Mouse (Mus musculus): ENCODE data around the gene Ap4b1. TPM values are rescaled to one million over a fixed set of nuclear protein-coding genes. Genes with fewer than 3 reads are reported as not detected.
A peak's percentile ranks its signal among the peaks of the same experiment; 100 is the strongest.

Ap4b1 gene
- polyA plus RNA-seq, 1 experiment from 2014 or later, result 25.4 TPM

DNA sequence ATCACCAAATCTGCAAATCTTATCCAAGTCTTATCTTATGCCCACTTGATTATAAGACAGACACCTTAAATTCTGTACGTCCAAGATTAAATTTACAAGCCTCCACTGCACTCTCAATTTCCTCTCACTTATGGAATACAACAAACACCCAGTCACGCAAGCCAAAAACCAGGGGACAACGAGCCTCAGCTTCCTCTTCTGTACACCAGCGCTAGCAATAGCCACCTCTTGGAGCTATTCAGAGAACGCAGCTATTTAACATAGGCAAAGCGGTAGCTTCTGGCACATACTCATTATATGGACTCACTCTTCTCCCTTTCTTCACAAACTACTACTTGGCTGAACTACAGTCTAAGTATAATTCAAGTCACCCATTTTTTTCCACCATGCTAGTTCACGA is 30.1 kb upstream of the Ap4b1 start:
- WGBS, result 88% methylated on average over 7 of the region's 7 CpGs
- Histone ChIP-seq H3K4me3 (replicated peaks; ENCODE audit: low read depth, low read length) (no peak overlapping the region), H3K27me3 (ENCODE audit: control insufficient read depth, insufficient read depth, low read length) (no peaks in the 10 kb centered on the region), H3K4me1 (ENCODE audit: control insufficient read depth, insufficient read depth, low read length) (no peaks in the 10 kb centered on the region), H3K36me3 (ENCODE audit: control insufficient read depth, insufficient read depth, low read length) (peaks cover 15% of the 10 kb centered on the region), H3K9me3 (ENCODE audit: control insufficient read depth, low read length) (no peaks in the 10 kb centered on the region), H3K4me2 (ENCODE audit: low read length) (no peak overlapping the region), H3K9ac (replicated peaks; ENCODE audit: low read length) (no peak overlapping the region), H3K27ac (replicated peaks; ENCODE audit: low read depth, low read length) (no peak overlapping the region)
- ATAC-seq (ENCODE audit: low FRiP score, low TSS enrichment), result no peak
- no peak for DNase-seq

DNA sequence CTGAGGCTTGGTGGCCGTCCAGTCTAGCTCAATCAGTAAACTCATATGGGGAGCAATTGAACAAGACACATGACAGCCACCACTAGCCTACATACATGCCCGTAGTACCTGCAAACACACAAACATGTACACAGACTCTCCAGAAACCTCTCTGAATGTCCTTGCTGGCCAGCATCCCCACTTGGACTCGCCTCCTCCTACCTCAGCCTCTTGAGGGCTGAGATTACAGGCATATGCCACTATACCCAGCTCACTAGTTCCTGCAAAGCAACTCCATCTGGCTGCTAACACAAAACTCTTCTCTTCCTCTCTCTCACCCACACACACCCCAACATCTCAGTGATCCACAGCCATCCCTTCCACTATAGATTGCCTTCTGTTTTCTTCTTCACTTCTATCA is 29.0 kb upstream of the Ap4b1 start:
- peaks cover 15% of the 10 kb centered on the region for H3K36me3 ChIP-seq (ENCODE audit: control insufficient read depth, insufficient read depth, low read length)
- no peak overlapping the region for H3K4me2 ChIP-seq (ENCODE audit: low read length)
- no peak overlapping the region for H3K27ac ChIP-seq (replicated peaks; ENCODE audit: low read depth, low read length)
- no peaks in the 10 kb centered on the region for H3K9me3 ChIP-seq (ENCODE audit: control insufficient read depth, low read length)
- no peaks in the 10 kb centered on the region for H3K27me3 ChIP-seq (ENCODE audit: control insufficient read depth, insufficient read depth, low read length)
- no peak overlapping the region for H3K4me3 ChIP-seq (replicated peaks; ENCODE audit: low read depth, low read length)
- H3K4me1 ChIP-seq (ENCODE audit: control insufficient read depth, insufficient read depth, low read length), result no peaks in the 10 kb centered on the region
- ATAC-seq (ENCODE audit: low FRiP score, low TSS enrichment), result no peak
- DNase-seq, result no peak
- 95% methylated on average over 3 of the region's 3 CpGs for WGBS
- H3K9ac ChIP-seq (replicated peaks; ENCODE audit: low read length), result no peak overlapping the region

DNA sequence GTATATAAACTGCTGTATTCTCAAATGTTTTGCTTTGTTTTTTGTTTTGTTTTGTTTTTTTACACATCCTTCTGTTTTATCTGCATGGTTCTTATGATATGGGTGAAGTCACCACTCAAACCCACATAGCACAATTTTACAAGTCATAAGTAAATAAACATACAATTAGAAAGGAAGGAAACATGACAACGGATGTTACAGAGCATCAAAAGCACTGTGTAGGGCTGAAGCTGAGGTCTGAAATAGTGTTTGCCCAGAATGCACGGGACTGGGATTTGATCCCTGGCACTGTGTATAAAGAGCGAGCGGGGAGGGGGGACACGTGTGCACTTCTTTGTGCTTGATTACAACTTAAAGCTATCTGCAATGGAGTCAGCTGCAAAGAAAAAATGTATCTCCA is 28.5 kb upstream of the Ap4b1 start:
- Histone ChIP-seq H3K27ac (replicated peaks; ENCODE audit: low read depth, low read length) (no peak overlapping the region), H3K36me3 (ENCODE audit: control insufficient read depth, insufficient read depth, low read length) (peaks cover 13% of the 10 kb centered on the region), H3K9ac (replicated peaks; ENCODE audit: low read length) (no peak overlapping the region), H3K27me3 (ENCODE audit: control insufficient read depth, insufficient read depth, low read length) (no peaks in the 10 kb centered on the region), H3K4me1 (ENCODE audit: control insufficient read depth, insufficient read depth, low read length) (no peaks in the 10 kb centered on the region), H3K4me3 (replicated peaks; ENCODE audit: low read depth, low read length) (no peak overlapping the region), H3K4me2 (ENCODE audit: low read length) (no peak overlapping the region), H3K9me3 (ENCODE audit: control insufficient read depth, low read length) (no peaks in the 10 kb centered on the region)
- WGBS, result 84% methylated on average over 5 of the region's 5 CpGs
- ATAC-seq (ENCODE audit: low FRiP score, low TSS enrichment), result no peak
- DNase-seq, result no peak

DNA sequence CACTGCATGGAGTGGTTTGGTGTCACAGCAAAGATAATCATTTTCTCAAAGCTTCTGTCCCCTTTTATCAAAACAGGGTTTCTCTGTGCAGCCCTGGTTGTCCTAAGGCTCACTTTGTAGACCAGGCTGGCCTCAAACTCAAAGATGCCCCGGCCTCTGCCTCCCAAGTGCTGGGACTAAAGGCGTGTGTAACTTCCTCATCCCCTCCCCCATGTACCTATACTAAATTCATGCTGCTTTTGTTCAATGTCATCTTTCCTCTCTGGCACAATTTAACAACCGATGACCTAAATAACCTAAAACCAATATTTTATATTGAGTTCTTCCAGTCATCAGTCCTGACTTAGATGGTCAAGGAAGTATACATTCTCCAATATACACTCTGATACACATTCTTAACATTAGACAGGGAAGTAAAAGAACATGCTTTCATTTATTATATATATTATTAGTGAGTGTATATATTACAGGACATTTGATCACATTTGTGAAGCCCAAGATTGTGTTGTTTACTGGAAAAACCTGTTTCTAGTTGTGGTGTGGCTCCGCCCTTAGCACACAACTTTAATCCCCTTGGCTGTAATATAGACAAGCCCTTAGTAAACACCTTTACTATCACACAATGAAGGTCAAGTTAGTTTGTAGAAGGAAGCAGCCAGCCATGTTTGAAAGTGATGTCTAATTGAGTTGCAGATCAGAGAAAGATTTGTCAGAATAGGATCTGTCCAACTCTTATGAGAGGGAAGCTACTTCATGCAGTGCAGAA is 26.3 kb upstream of the Ap4b1 start:
- Histone ChIP-seq H3K4me1 (ENCODE audit: control insufficient read depth, insufficient read depth, low read length) (no peaks in the 10 kb centered on the region), H3K27me3 (ENCODE audit: control insufficient read depth, insufficient read depth, low read length) (no peaks in the 10 kb centered on the region), H3K9ac (replicated peaks; ENCODE audit: low read length) (no peak overlapping the region), H3K9me3 (ENCODE audit: control insufficient read depth, low read length) (no peaks in the 10 kb centered on the region), H3K4me3 (replicated peaks; ENCODE audit: low read depth, low read length) (no peak overlapping the region), H3K27ac (replicated peaks; ENCODE audit: low read depth, low read length) (no peak overlapping the region), H3K4me2 (ENCODE audit: low read length) (no peak overlapping the region), H3K36me3 (ENCODE audit: control insufficient read depth, insufficient read depth, low read length) (no peaks in the 10 kb centered on the region; the same call in 1 of the 2 replicates)
- ATAC-seq (ENCODE audit: low FRiP score, low TSS enrichment), result no peak
- whole genome bisulfite sequencing, result 93% methylated on average over 4 of the region's 4 CpGs
- no peak for DNase-seq

DNA sequence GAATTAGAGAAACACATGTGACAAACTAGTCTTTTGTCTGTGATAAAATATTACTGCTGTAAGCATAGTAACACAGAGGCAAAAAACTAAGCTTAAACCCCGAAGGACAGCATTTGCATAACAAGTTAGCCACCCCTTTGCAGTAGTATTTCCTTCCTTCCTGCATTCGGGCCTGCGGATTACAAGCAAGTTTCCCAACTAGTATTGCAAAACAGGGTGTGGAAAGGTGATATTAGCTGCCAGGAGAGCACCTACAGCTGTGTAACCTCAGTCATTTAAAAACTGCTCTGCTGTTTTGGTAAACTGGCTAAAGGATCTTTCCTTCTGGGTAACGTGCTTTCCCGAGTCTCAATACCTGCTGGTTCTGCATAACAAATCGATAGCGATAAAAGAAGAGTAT is 22.1 kb upstream of the Ap4b1 start:
- H3K9me3 ChIP-seq (ENCODE audit: control insufficient read depth, low read length), result no peaks in the 10 kb centered on the region
- no peak overlapping the region for H3K27ac ChIP-seq (replicated peaks; ENCODE audit: low read depth, low read length)
- no peak overlapping the region for H3K4me2 ChIP-seq (ENCODE audit: low read length)
- no peaks in the 10 kb centered on the region for H3K27me3 ChIP-seq (ENCODE audit: control insufficient read depth, insufficient read depth, low read length)
- H3K36me3 ChIP-seq (ENCODE audit: control insufficient read depth, insufficient read depth, low read length), result no peaks in the 10 kb centered on the region
- no peak for ATAC-seq (ENCODE audit: low FRiP score, low TSS enrichment)
- no peak overlapping the region for H3K4me3 ChIP-seq (replicated peaks; ENCODE audit: low read depth, low read length)
- peaks cover 15% of the 10 kb centered on the region for H3K4me1 ChIP-seq (ENCODE audit: control insufficient read depth, insufficient read depth, low read length)
- WGBS, result 65% methylated on average over 7 of the region's 7 CpGs
- no peak for DNase-seq
- no peak overlapping the region for H3K9ac ChIP-seq (replicated peaks; ENCODE audit: low read length)

DNA sequence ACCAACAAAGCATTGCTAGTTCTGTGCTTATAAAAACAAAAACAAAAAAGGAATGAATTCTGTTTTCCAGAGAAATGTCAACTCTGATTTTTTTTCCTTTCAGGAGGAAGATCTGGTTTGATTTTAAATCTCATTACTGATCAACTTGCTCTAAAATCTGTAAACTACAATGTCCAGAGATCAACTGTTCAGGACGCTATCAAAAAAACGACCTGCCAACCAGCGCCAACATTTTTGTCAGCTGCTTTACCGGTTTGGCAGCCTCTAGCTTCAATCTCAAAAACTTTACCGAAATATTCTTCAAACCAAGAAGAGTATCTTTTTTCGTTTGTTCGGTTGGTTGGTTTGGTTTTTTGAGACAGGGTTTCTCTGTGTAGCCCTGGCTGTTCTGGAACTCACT is 20.2 kb upstream of the Ap4b1 start:
- DNase-seq (no peak), ATAC-seq (ENCODE audit: low FRiP score, low TSS enrichment) (no peak)
- no peaks in the 10 kb centered on the region for H3K9me3 ChIP-seq (ENCODE audit: control insufficient read depth, low read length)
- H3K36me3 ChIP-seq (ENCODE audit: control insufficient read depth, insufficient read depth, low read length), result no peaks in the 10 kb centered on the region
- peak overlapping the region; percentile 68 for H3K4me2 ChIP-seq (ENCODE audit: low read length)
- WGBS, result 88% methylated on average over 7 of the region's 7 CpGs
- no peak overlapping the region for H3K9ac ChIP-seq (replicated peaks; ENCODE audit: low read length)
- H3K4me3 ChIP-seq (replicated peaks; ENCODE audit: low read depth, low read length), result no peak overlapping the region
- peaks cover 15% of the 10 kb centered on the region for H3K4me1 ChIP-seq (ENCODE audit: control insufficient read depth, insufficient read depth, low read length)
- no peak overlapping the region for H3K27ac ChIP-seq (replicated peaks; ENCODE audit: low read depth, low read length)
- H3K27me3 ChIP-seq (ENCODE audit: control insufficient read depth, insufficient read depth, low read length), result no peaks in the 10 kb centered on the region

DNA sequence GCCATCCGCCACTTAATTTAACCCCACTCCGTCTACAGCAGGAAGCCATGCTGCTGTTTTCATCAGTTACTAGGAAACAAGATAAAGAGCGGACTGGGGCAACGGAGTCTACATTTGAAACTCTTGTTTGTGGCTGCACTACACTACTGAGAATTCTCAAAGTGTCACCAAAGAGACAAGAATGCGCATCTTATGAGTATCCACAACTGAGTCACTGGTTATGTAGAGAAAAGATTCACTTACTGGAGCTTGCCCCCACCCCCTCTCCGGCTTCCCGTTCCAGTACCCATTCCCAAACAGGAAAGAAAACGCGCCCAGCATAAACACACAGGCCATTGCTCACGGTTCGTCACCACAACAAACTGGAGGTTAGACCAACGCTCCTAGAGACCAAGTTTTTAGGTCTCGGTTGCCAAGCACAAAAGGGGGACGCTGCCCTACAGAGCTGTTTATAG is 19.4 kb upstream of the Ap4b1 start:
- H3K9ac ChIP-seq (replicated peaks; ENCODE audit: low read length), result peak overlapping the region; percentile 91
- H3K36me3 ChIP-seq (ENCODE audit: control insufficient read depth, insufficient read depth, low read length), result no peaks in the 10 kb centered on the region
- peak overlapping the region; percentile 92 for H3K4me3 ChIP-seq (replicated peaks; ENCODE audit: low read depth, low read length)
- no peaks in the 10 kb centered on the region for H3K27me3 ChIP-seq (ENCODE audit: control insufficient read depth, insufficient read depth, low read length)
- ATAC-seq (ENCODE audit: low FRiP score, low TSS enrichment), result no peak
- 4% methylated on average over 14 of the region's 14 CpGs for WGBS
- H3K4me1 ChIP-seq (ENCODE audit: control insufficient read depth, insufficient read depth, low read length), result peaks cover 15% of the 10 kb centered on the region
- peak; percentile 43 for DNase-seq
- peak overlapping the region; percentile 91; the same call in 1 of the 2 replicates for H3K27ac ChIP-seq (replicated peaks; ENCODE audit: low read depth, low read length)
- H3K4me2 ChIP-seq (ENCODE audit: low read length), result peak overlapping the region; percentile 68
- no peaks in the 10 kb centered on the region for H3K9me3 ChIP-seq (ENCODE audit: control insufficient read depth, low read length)

DNA sequence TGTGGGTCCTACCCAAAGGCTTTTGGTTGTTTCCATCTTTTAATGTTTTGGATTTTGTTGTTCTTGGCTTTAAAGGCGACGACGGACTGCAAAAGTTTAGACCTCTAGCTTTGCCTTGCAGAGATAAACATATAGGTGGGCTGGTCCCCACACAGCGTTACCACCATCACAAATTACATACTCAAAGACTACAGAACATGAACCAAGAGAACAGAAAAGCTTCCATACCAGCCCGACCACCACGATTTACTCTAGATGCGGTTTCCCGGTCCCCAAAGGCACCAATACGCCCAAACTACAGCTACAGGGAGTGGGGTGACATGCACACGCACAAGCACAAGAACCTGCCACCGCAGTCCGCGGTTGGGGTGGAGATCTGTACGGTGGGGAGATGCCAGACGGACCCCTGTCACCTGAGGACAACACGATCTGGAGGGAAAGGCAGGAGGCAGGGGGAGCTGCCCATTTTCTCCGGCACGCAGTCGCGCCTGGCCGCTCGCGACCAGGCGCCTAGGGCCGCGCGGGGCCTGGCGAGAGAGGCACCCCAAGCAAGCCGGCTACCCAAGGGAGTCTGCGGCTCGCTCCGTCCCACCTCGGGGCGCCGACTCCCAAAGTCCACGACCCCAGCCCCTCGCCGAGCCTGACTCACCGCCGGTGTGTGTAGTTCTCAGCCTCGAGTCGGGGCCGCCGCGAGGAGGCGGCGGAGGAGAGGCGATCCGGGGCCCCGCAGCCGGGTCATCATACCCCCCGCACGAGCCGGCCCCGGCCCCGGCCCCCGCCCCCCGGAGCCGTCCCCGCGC is 18.8 kb upstream of the Ap4b1 start:
- no peaks in the 10 kb centered on the region for H3K9me3 ChIP-seq (ENCODE audit: control insufficient read depth, low read length)
- peak overlapping the region; percentile 91 for H3K9ac ChIP-seq (replicated peaks; ENCODE audit: low read length)
- peak overlapping the region; percentile 68 for H3K4me2 ChIP-seq (ENCODE audit: low read length)
- ATAC-seq (ENCODE audit: low FRiP score, low TSS enrichment) (peak; percentile 83), DNase-seq (peak; percentile 63)
- no peaks in the 10 kb centered on the region for H3K36me3 ChIP-seq (ENCODE audit: control insufficient read depth, insufficient read depth, low read length)
- H3K4me3 ChIP-seq (replicated peaks; ENCODE audit: low read depth, low read length), result peak overlapping the region; percentile 92
- no peaks in the 10 kb centered on the region for H3K27me3 ChIP-seq (ENCODE audit: control insufficient read depth, insufficient read depth, low read length)
- H3K27ac ChIP-seq (replicated peaks; ENCODE audit: low read depth, low read length), result peak overlapping the region; percentile 91
- H3K4me1 ChIP-seq (ENCODE audit: control insufficient read depth, insufficient read depth, low read length), result peaks cover 15% of the 10 kb centered on the region
- WGBS, result under 1% methylated on average over 57 of the region's 61 CpGs

Data from midbrain, embryonic 14.5 days (tissue).